Mouse (Mus musculus): ENCODE measurements at regions not wholly inside any gene's neighbourhood (a gene's known extent, or its start where the extent isn't known, plus 50 kb on each side); places are given as distances from the start of the nearest gene placed in this dataset.

- Histone ChIP-seq H3K4me3 (ENCODE audit: low read depth, low read length) (no peak overlapping the region), H3K9me3 (replicated peaks) (0 out of 2 replicates have a peak, but pooled peaks cover 2% of the 10 kb centered on the region), H3K36me3 (replicated peaks) (no peaks in the 10 kb centered on the region), H3K4me1 (ENCODE audit: insufficient read depth, low read depth, low read length) (no peaks in the 10 kb centered on the region), H3K27me3 (ENCODE audit: insufficient read depth, low read length) (no peaks in the 10 kb centered on the region)
- ATAC-seq (ENCODE audit: extremely low read depth, insufficient number of reproducible peaks, low FRiP score, poor library complexity, severe bottlenecking) (no peak), DNase-seq (ENCODE audit: low spot score) (no peak)
- TF ChIP-seq CTCF (IDR thresholded peaks at IDR 0.05; ENCODE audit: low read depth, low read length) (no peak), GATA1 (IDR thresholded peaks at IDR 0.05; ENCODE audit: borderline replicate concordance, low read length) (no peak), GATA2 (IDR thresholded peaks at IDR 0.05; ENCODE audit: borderline replicate concordance, low read depth, low read length) (no peak)
Observed at GRCm38 (mm10) chr12:39560734-39561446, 476.9 kb downstream of the Arl4a start.

DNA sequence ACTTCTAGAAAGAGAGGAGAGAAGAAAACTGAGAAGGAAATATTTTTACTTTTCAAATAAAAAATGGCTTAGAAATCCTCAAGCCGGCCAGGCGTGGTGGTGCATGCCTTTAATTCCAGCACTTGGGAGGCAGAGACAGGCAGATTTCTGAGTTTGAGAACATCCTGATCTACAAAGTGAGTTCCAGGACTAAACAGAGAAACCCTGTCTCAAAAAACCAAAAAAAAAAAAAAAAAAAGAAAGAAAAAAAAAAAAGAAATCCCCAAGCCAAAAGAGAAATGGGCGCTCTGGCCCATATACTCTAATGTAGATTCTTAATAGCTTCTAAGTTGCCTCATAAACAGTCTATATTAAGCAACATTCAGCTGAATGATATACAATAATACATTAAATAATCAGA lies 479.3 kb downstream of the Arl4a start:
- no peaks in the 10 kb centered on the region for H3K27me3 ChIP-seq (ENCODE audit: insufficient read depth, low read length)
- no peaks in the 10 kb centered on the region for H3K9me3 ChIP-seq (replicated peaks)
- H3K4me1 ChIP-seq (ENCODE audit: insufficient read depth, low read depth, low read length), result no peaks in the 10 kb centered on the region
- ATAC-seq (ENCODE audit: extremely low read depth, insufficient number of reproducible peaks, low FRiP score, poor library complexity, severe bottlenecking), result no peak
- H3K4me3 ChIP-seq (ENCODE audit: low read depth, low read length), result no peak overlapping the region
- DNase-seq (ENCODE audit: low spot score), result no peak
- TF ChIP-seq TAL1 (conservative IDR thresholded peaks at IDR 0.05; ENCODE audit: low read depth, low read length), result no peak
- H3K36me3 ChIP-seq (replicated peaks), result no peaks in the 10 kb centered on the region

DNA sequence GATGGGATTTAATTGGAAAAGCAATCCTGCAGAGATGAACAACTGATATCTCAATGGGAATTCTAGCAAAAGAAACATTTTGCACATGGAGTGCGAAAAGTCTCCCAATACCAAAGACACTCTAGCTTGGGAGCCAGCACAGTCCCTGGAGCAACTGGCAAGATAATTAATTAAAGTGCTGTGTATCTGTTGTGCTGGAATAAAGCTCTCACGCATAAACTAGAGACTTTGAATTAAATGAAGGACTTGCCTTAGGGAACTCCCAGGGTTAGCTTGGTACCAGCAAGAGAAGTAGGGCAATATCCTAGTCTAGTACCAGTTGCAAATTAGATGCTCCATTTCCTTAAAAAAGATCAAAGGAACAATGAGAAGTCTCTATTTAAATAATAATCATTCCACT lies 501.5 kb downstream of the Arl4a start:
- DNase-seq (ENCODE audit: low spot score) (no peak), ATAC-seq (ENCODE audit: extremely low read depth, insufficient number of reproducible peaks, low FRiP score, poor library complexity, severe bottlenecking) (no peak)
- H3K4me3 ChIP-seq (ENCODE audit: low read depth, low read length), result no peak overlapping the region
- no peaks in the 10 kb centered on the region for H3K27me3 ChIP-seq (ENCODE audit: insufficient read depth, low read length)
- no peaks in the 10 kb centered on the region for H3K36me3 ChIP-seq (replicated peaks)
- H3K9me3 ChIP-seq (replicated peaks), result no peaks in the 10 kb centered on the region
- no peaks in the 10 kb centered on the region for H3K4me1 ChIP-seq (ENCODE audit: insufficient read depth, low read depth, low read length)
- TF ChIP-seq GATA2 (IDR thresholded peaks at IDR 0.05; ENCODE audit: borderline replicate concordance, low read depth, low read length), result no peak
- no peak for TF ChIP-seq CTCF (IDR thresholded peaks at IDR 0.05; ENCODE audit: low read depth, low read length)
- TF ChIP-seq POLR2AphosphoS5 (IDR thresholded peaks at IDR 0.05; ENCODE audit: insufficient replicate concordance, low read depth, low read length), result no peak
- TF ChIP-seq GATA1 (IDR thresholded peaks at IDR 0.05; ENCODE audit: borderline replicate concordance, low read length), result no peak

GRCm38 (mm10) chr12:39528121-39528520 lies 509.7 kb downstream of the Arl4a start:
- ATAC-seq (ENCODE audit: extremely low read depth, insufficient number of reproducible peaks, low FRiP score, poor library complexity, severe bottlenecking) (no peak), DNase-seq (ENCODE audit: low spot score) (no peak)
- TF ChIP-seq POLR2AphosphoS5 (IDR thresholded peaks at IDR 0.05; ENCODE audit: insufficient replicate concordance, low read depth, low read length), result no peak
- TF ChIP-seq GATA2 (IDR thresholded peaks at IDR 0.05; ENCODE audit: borderline replicate concordance, low read depth, low read length), result no peak
- TF ChIP-seq GATA1 (IDR thresholded peaks at IDR 0.05; ENCODE audit: borderline replicate concordance, low read length), result no peak
- H3K9me3 ChIP-seq (replicated peaks), result no peaks in the 10 kb centered on the region
- no peak overlapping the region for H3K4me3 ChIP-seq (ENCODE audit: low read depth, low read length)
- H3K36me3 ChIP-seq (replicated peaks), result no peaks in the 10 kb centered on the region
- H3K4me1 ChIP-seq (ENCODE audit: insufficient read depth, low read depth, low read length), result no peaks in the 10 kb centered on the region
- H3K27me3 ChIP-seq (ENCODE audit: insufficient read depth, low read length), result no peaks in the 10 kb centered on the region

GRCm38 (mm10) chr12:39527216-39527600 lies 510.6 kb downstream of the Arl4a start:
- no peak for DNase-seq (ENCODE audit: low spot score)
- no peak for ATAC-seq (ENCODE audit: extremely low read depth, insufficient number of reproducible peaks, low FRiP score, poor library complexity, severe bottlenecking)
- H3K4me3 ChIP-seq (ENCODE audit: low read depth, low read length), result no peak overlapping the region
- no peak for TF ChIP-seq GATA2 (IDR thresholded peaks at IDR 0.05; ENCODE audit: borderline replicate concordance, low read depth, low read length)
- no peak for TF ChIP-seq POLR2AphosphoS5 (IDR thresholded peaks at IDR 0.05; ENCODE audit: insufficient replicate concordance, low read depth, low read length)
- no peak for TF ChIP-seq CTCF (IDR thresholded peaks at IDR 0.05; ENCODE audit: low read depth, low read length)
- TF ChIP-seq TAL1 (conservative IDR thresholded peaks at IDR 0.05; ENCODE audit: low read depth, low read length), result no peak
- TF ChIP-seq GATA1 (IDR thresholded peaks at IDR 0.05; ENCODE audit: borderline replicate concordance, low read length), result no peak
- no peaks in the 10 kb centered on the region for H3K9me3 ChIP-seq (replicated peaks)
- no peaks in the 10 kb centered on the region for H3K36me3 ChIP-seq (replicated peaks)
- H3K27me3 ChIP-seq (ENCODE audit: insufficient read depth, low read length), result no peaks in the 10 kb centered on the region
- H3K4me1 ChIP-seq (ENCODE audit: insufficient read depth, low read depth, low read length), result no peaks in the 10 kb centered on the region

GRCm38 (mm10) chr12:39526535-39527215 lies 511.1 kb downstream of the Arl4a start:
- no peaks in the 10 kb centered on the region for H3K36me3 ChIP-seq (replicated peaks)
- no peak for ATAC-seq (ENCODE audit: extremely low read depth, insufficient number of reproducible peaks, low FRiP score, poor library complexity, severe bottlenecking)
- no peak overlapping the region for H3K4me3 ChIP-seq (ENCODE audit: low read depth, low read length)
- H3K9me3 ChIP-seq (replicated peaks), result no peaks in the 10 kb centered on the region
- H3K4me1 ChIP-seq (ENCODE audit: insufficient read depth, low read depth, low read length), result no peaks in the 10 kb centered on the region
- no peaks in the 10 kb centered on the region for H3K27me3 ChIP-seq (ENCODE audit: insufficient read depth, low read length)
- TF ChIP-seq TAL1 (conservative IDR thresholded peaks at IDR 0.05; ENCODE audit: low read depth, low read length) (no peak), GATA2 (IDR thresholded peaks at IDR 0.05; ENCODE audit: borderline replicate concordance, low read depth, low read length) (no peak), CTCF (IDR thresholded peaks at IDR 0.05; ENCODE audit: low read depth, low read length) (no peak), POLR2AphosphoS5 (IDR thresholded peaks at IDR 0.05; ENCODE audit: insufficient replicate concordance, low read depth, low read length) (no peak), GATA1 (IDR thresholded peaks at IDR 0.05; ENCODE audit: borderline replicate concordance, low read length) (no peak)
- no peak for DNase-seq (ENCODE audit: low spot score)

All from G1E (cell line).